Mouse (Mus musculus): Measurements from ENCODE around the gene Lpin2.

- TF ChIP-seq CTCF (IDR thresholded peaks at IDR 0.05; ENCODE audit: low read depth) (peak; percentile 63), EP300 (IDR thresholded peaks at IDR 0.05; ENCODE audit: low read depth) (no peak)
Observed at GRCm38 (mm10) chr17:71225091-71225490, 42.7 kb downstream of the Lpin2 start.

Measured in heart, postnatal 0 days (tissue).